Comparison of ENCODE assay signal across 8 mouse cellular contexts in the genomic region with DNA sequence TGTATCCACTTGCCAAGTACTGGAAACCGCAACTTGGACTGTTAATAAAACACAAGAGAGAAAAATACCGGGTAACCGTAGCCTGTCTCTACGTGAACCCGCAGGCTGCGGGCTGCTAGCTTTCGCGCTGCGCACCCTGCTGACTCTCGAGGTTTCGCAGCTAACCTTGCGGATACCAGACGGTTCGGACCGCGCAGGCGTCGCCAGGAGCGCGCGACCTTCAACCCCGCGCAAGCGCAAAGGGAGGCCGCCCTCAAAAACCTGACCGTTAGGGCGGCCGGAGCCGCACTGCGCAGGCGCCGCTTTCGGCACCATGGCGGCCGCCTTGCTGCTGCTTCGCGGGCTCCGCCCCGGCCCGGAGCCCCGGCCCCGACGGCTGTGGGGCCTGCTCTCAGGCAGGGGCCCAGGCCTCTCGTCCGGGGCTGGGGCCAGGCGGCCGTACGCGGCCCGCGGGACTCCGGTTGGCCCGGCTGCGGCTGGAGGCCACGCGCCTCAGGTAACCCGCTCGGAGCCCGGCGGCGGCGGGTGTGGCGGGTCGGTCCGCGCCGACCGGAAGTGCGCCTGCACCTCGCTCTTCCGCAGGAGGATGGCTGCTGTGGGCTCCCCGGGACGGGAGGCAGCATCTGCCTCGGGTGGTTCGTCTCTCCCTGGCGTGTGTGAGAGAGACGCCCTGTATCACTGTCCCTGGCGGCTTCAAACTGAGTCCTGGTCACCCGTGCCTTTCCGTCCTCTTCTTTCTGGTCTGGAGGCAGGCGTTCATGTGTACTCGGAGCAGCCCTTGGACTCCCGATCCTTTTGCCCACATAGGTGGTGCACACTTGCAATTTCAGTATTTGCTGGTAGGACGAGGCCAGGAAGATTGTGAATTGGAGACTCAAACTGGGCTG. TPM values are rescaled to one million over a fixed set of nuclear protein-coding genes. Genes with fewer than 3 reads are reported as not detected.
DNase-seq lines count a peak whose midpoint lies in the region; ATAC-seq and TF ChIP-seq lines count a peak whose summit lies in the region.

No protein-coding gene starts in this region.

- H3K36me3 ChIP-seq in heart, embryonic 15.5 days: peaks cover 4% of the 10 kb centered on the region; the same call in 1 of the 2 replicates
- H3K36me3 ChIP-seq in liver, embryonic 14.5 days (replicated peaks; ENCODE audit: control insufficient read depth, insufficient read depth, low read depth): peaks cover 6% of the 10 kb centered on the region
- H3K36me3 ChIP-seq in neural tube, embryonic 11.5 days (ENCODE audit: control insufficient read depth, insufficient read depth, low read length): no peaks in the 10 kb centered on the region; the same call in 1 of the 2 replicates
- H3K36me3 ChIP-seq in stomach, postnatal 0 days (ENCODE audit: control insufficient read depth, insufficient read depth, low read length): no peaks in the 10 kb centered on the region

- H3K27me3 ChIP-seq in heart, embryonic 15.5 days: no peaks in the 10 kb centered on the region
- H3K27me3 ChIP-seq in liver, embryonic 14.5 days (ENCODE audit: control insufficient read depth, insufficient read depth, low read length): no peaks in the 10 kb centered on the region
- no peaks in the 10 kb centered on the region for H3K27me3 ChIP-seq in neural tube, embryonic 11.5 days (ENCODE audit: control insufficient read depth, insufficient read depth, low read length)
- H3K27me3 ChIP-seq in stomach, postnatal 0 days (ENCODE audit: control insufficient read depth, insufficient read depth, low read length): no peaks in the 10 kb centered on the region

- TF ChIP-seq EP300 in liver, embryonic 14.5 days (IDR thresholded peaks at IDR 0.05; ENCODE audit: low read depth): no peak
- TF ChIP-seq EP300 in stomach, postnatal 0 days (optimal IDR thresholded peaks at IDR 0.05): no peak

- peak overlapping the region; percentile 90 for H3K27ac ChIP-seq in heart, embryonic 15.5 days
- peak overlapping the region; percentile 92 for H3K27ac ChIP-seq in liver, embryonic 14.5 days
- H3K27ac ChIP-seq in neural tube, embryonic 11.5 days (ENCODE audit: low read depth, low read length): peak overlapping the region; percentile 81
- H3K27ac ChIP-seq in stomach, postnatal 0 days (replicated peaks): peak overlapping the region; percentile 92

- peak; percentile 81 for ATAC-seq in CD4-positive, CD25-positive, alpha-beta regulatory T cell, adult 4 months
- peak; percentile 98 for ATAC-seq in heart, embryonic 15.5 days (replicated peaks; ENCODE audit: insufficient number of reproducible peaks, insufficient read depth, low FRiP score, low read depth)
- peak; percentile 97 for ATAC-seq in liver, embryonic 14.5 days (ENCODE audit: insufficient read depth)
- peak; percentile 96 for ATAC-seq in neural tube, embryonic 11.5 days (ENCODE audit: insufficient read depth, low FRiP score, low TSS enrichment)
- ATAC-seq in stomach, postnatal 0 days (ENCODE audit: low FRiP score, low TSS enrichment): peak; percentile 97

- peak overlapping the region; percentile 64 for H3K4me2 ChIP-seq in heart, embryonic 15.5 days
- H3K4me2 ChIP-seq in liver, embryonic 14.5 days (ENCODE audit: low read depth): peak overlapping the region; percentile 85
- peak overlapping the region; percentile 51 for H3K4me2 ChIP-seq in neural tube, embryonic 11.5 days (ENCODE audit: low read depth)
- H3K4me2 ChIP-seq in stomach, postnatal 0 days (replicated peaks; ENCODE audit: low read depth): peak overlapping the region; percentile 71

- peak; percentile 95 for DNase-seq in c-Kit-negative CD71-positive TER-119-positive erythroid progenitor cells, embryonic 14.5 days (ENCODE audit: low read depth, low spot score)
- DNase-seq in fibroblast of lung, adult 2 months (ENCODE audit: low read depth): peak; percentile 94
- peak; percentile 94 to 98 for DNase-seq in kidney, postnatal 25 days
- peak; percentile 92 to 95 (median 93) for DNase-seq in liver, embryonic 14.5 days (ENCODE audit: low read depth in 3 of 3, low spot score in 3 of 3)
- peak; percentile 99 for DNase-seq in neural tube, embryonic 11.5 days (ENCODE audit: low spot score)
- peak; percentile 97 for DNase-seq in stomach, postnatal 0 days (ENCODE audit: low spot score)

- peak overlapping the region; percentile 77 for H3K4me3 ChIP-seq in heart, embryonic 15.5 days
- H3K4me3 ChIP-seq in liver, embryonic 14.5 days (ENCODE audit: insufficient read depth in 1 of 2, low read depth in 2 of 2, low read length in 2 of 2): peak overlapping the region; percentile 83 to 96
- peak overlapping the region; percentile 83 for H3K4me3 ChIP-seq in neural tube, embryonic 11.5 days (ENCODE audit: low read depth, low read length)
- H3K4me3 ChIP-seq in stomach, postnatal 0 days (ENCODE audit: low read depth, low read length): peak overlapping the region; percentile 90

- TF ChIP-seq CTCF in liver, embryonic 14.5 days (IDR thresholded peaks at IDR 0.05; ENCODE audit: low read depth): peak; percentile 75
- TF ChIP-seq CTCF in stomach, postnatal 0 days (IDR thresholded peaks at IDR 0.05; ENCODE audit: low read depth): peak; percentile 79

- under 1% methylated on average over 84 of the region's 84 CpGs for WGBS in heart, embryonic 15.5 days
- WGBS in liver, embryonic 14.5 days (ENCODE audit: insufficient replicate concordance): 0% methylated on average over 84 of the region's 84 CpGs
- WGBS in neural tube, embryonic 11.5 days: under 1% methylated on average over 75 of the region's 84 CpGs
- under 1% methylated on average over 69 of the region's 84 CpGs for WGBS in stomach, postnatal 0 days

- peaks cover 22% of the 10 kb centered on the region for H3K4me1 ChIP-seq in heart, embryonic 15.5 days (replicated peaks)
- peaks cover 12 to 19% of the 10 kb centered on the region in 2 experiments for H3K4me1 ChIP-seq in liver, embryonic 14.5 days (replicated peaks; ENCODE audit: control insufficient read depth in 2 of 2, insufficient read depth in 2 of 2, low read length in 1 of 2)
- H3K4me1 ChIP-seq in neural tube, embryonic 11.5 days (ENCODE audit: control insufficient read depth, insufficient read depth, low read length): peaks cover 11% of the 10 kb centered on the region; the same call in 1 of the 2 replicates
- no peaks in the 10 kb centered on the region for H3K4me1 ChIP-seq in stomach, postnatal 0 days (replicated peaks; ENCODE audit: control insufficient read depth, insufficient read depth)

- peak overlapping the region; percentile 90 for H3K9ac ChIP-seq in heart, embryonic 15.5 days
- peak overlapping the region; percentile 97 for H3K9ac ChIP-seq in liver, embryonic 14.5 days (replicated peaks)
- peak overlapping the region; percentile 89 for H3K9ac ChIP-seq in neural tube, embryonic 11.5 days (ENCODE audit: low read length)
- peak overlapping the region; percentile 92 for H3K9ac ChIP-seq in stomach, postnatal 0 days (ENCODE audit: low read length)

- H3K9me3 ChIP-seq in heart, embryonic 15.5 days (replicated peaks): no peaks in the 10 kb centered on the region
- no peaks in the 10 kb centered on the region for H3K9me3 ChIP-seq in liver, embryonic 14.5 days (ENCODE audit: control insufficient read depth, low read length)
- no peaks in the 10 kb centered on the region for H3K9me3 ChIP-seq in neural tube, embryonic 11.5 days (ENCODE audit: control insufficient read depth, low read length)
- H3K9me3 ChIP-seq in stomach, postnatal 0 days (ENCODE audit: control insufficient read depth, low read length): no peaks in the 10 kb centered on the region

RNA-seq across cellular contexts. Expression of gene Spg7, which starts 2.7 kb away (rescaled TPM):
- 10 to 100 TPM; 24.4 to 29.0 TPM for polyA plus RNA-seq in CD4-positive, CD25-positive, alpha-beta regulatory T cell, adult 4 months (2017; shearing (Covaris generic))
- 60.1 and 64.3 TPM in 2 replicates for polyA plus RNA-seq in heart, embryonic 15.5 days (2015; fragmentation: Nextera tagmentation; extraction: Ambion mirVana)
- 19.0 and 26.0 TPM in 2 replicates for polyA plus RNA-seq in liver, embryonic 14.5 days (2012; rRNA removed)
- 19.5 and 21.0 TPM in 2 replicates for polyA plus RNA-seq in liver, embryonic 14.5 days (2014; fragmentation: Nextera tagmentation; extraction: Ambion mirVana)
- polyA plus RNA-seq in neural tube, embryonic 11.5 days (2014; fragmentation: Nextera tagmentation; extraction: Ambion mirVana): 45.3 and 47.7 TPM in 2 replicates
- 29.6 and 32.0 TPM in 2 replicates for polyA plus RNA-seq in stomach, postnatal 0 days (2015; fragmentation: Nextera tagmentation; extraction: Ambion mirVana)

RNA-seq across cellular contexts. Expression of gene Ankrd11, which starts 23.4 kb away (rescaled TPM):
- polyA plus RNA-seq in CD4-positive, CD25-positive, alpha-beta regulatory T cell, adult 4 months (2017; shearing (Covaris generic)): 10 to 100 TPM; 79.7 to 84.1 TPM
- polyA plus RNA-seq in heart, embryonic 15.5 days (2015; fragmentation: Nextera tagmentation; extraction: Ambion mirVana): 39.6 and 51.5 TPM in 2 replicates
- 9.9 and 12.4 TPM in 2 replicates for polyA plus RNA-seq in liver, embryonic 14.5 days (2012; rRNA removed)
- 10.8 and 18.5 TPM in 2 replicates for polyA plus RNA-seq in liver, embryonic 14.5 days (2014; fragmentation: Nextera tagmentation; extraction: Ambion mirVana)
- 83.2 and 88.3 TPM in 2 replicates for polyA plus RNA-seq in neural tube, embryonic 11.5 days (2014; fragmentation: Nextera tagmentation; extraction: Ambion mirVana)
- 35.0 and 35.8 TPM in 2 replicates for polyA plus RNA-seq in stomach, postnatal 0 days (2015; fragmentation: Nextera tagmentation; extraction: Ambion mirVana)

RNA-seq across cellular contexts. Expression of gene Rpl13, which starts 36.7 kb away (rescaled TPM):
- polyA plus RNA-seq in CD4-positive, CD25-positive, alpha-beta regulatory T cell, adult 4 months (2017; shearing (Covaris generic)): 1,000 to 10,000 TPM; 2,671 to 2,712 TPM
- polyA plus RNA-seq in heart, embryonic 15.5 days (2015; fragmentation: Nextera tagmentation; extraction: Ambion mirVana): 802 and 841 TPM in 2 replicates
- polyA plus RNA-seq in liver, embryonic 14.5 days (2012; rRNA removed): 1,340 and 1,385 TPM in 2 replicates
- polyA plus RNA-seq in liver, embryonic 14.5 days (2014; fragmentation: Nextera tagmentation; extraction: Ambion mirVana): 1,145 and 1,179 TPM in 2 replicates
- 1,194 and 1,271 TPM in 2 replicates for polyA plus RNA-seq in neural tube, embryonic 11.5 days (2014; fragmentation: Nextera tagmentation; extraction: Ambion mirVana)
- 1,460 and 1,506 TPM in 2 replicates for polyA plus RNA-seq in stomach, postnatal 0 days (2015; fragmentation: Nextera tagmentation; extraction: Ambion mirVana)

RNA-seq across cellular contexts. Expression of gene Cpne7, which starts 51.7 kb away (rescaled TPM):
- polyA plus RNA-seq in CD4-positive, CD25-positive, alpha-beta regulatory T cell, adult 4 months (2017; shearing (Covaris generic)): 1 to 10 TPM; 1.0 to 2.7 TPM
- polyA plus RNA-seq in heart, embryonic 15.5 days (2015; fragmentation: Nextera tagmentation; extraction: Ambion mirVana): 0.18 and 0.25 TPM in 2 replicates
- polyA plus RNA-seq in liver, embryonic 14.5 days (2012; rRNA removed): 1.7 and 1.9 TPM in 2 replicates
- polyA plus RNA-seq in liver, embryonic 14.5 days (2014; fragmentation: Nextera tagmentation; extraction: Ambion mirVana): 0.58 and 0.65 TPM in 2 replicates
- 0.40 TPM in 1 of 2 replicates, not detected in the other for polyA plus RNA-seq in neural tube, embryonic 11.5 days (2014; fragmentation: Nextera tagmentation; extraction: Ambion mirVana)
- 1.4 TPM in 2 replicates for polyA plus RNA-seq in stomach, postnatal 0 days (2015; fragmentation: Nextera tagmentation; extraction: Ambion mirVana)

Comparison
In these comparisons a context has a peak if more than half of its experiments do, and no peak if none do; other contexts are left out.
1. Peak in every context shown above with its lines: DNase-seq, ATAC-seq, H3K4me3 ChIP-seq and H3K27ac ChIP-seq.